Mouse (Mus musculus) limb, embryonic 12.5 days (tissue): Measurements from ENCODE around the gene Gp5. TPM values are rescaled to one million over a fixed set of nuclear protein-coding genes. Genes with fewer than 3 reads are reported as not detected.
A peak's percentile ranks its signal among the peaks of the same experiment; 100 is the strongest.

Experiments
- ATAC-seq: fragments of 200-750 bp; cut with Nextera tagmentation; 2 replicates; pipeline ENCODE4 v1.8.0; 2017; ENCODE audit warnings: low read depth, moderate TSS enrichment; ENCODE audit not compliant: insufficient number of reproducible peaks, insufficient read depth, low FRiP score, low TSS enrichment
- H3K27ac ChIP-seq: fragments of 300-500 bp; sonication (generic); 2 replicates; pipeline ENCODE4 v1.5.1; 2016; ENCODE audit warnings: mild to moderate bottlenecking, moderate library complexity
- H3K27me3 ChIP-seq: fragments of 300-500 bp; sonication (generic); 2 replicates; pipeline ENCODE4 v1.6.1; 2016; ENCODE audit warnings: mild to moderate bottlenecking, moderate library complexity
- H3K36me3 ChIP-seq: fragments of 300-500 bp; sonication (generic); 2 replicates; pipeline ENCODE4 v1.6.1; 2016; ENCODE audit warnings: mild to moderate bottlenecking, moderate library complexity
- H3K4me1 ChIP-seq: fragments of 300-500 bp; sonication (generic); replicated peaks from 2 replicates; pipeline ENCODE4 v1.6.1; 2016
- H3K4me2 ChIP-seq: fragments of 300-500 bp; sonication (generic); 2 replicates; pipeline ENCODE4 v1.6.1; 2016; ENCODE audit warnings: mild to moderate bottlenecking, moderate library complexity
- H3K4me3 ChIP-seq: fragments of 300-500 bp; sonication (generic); replicated peaks from 2 replicates; pipeline ENCODE4 v1.5.1; 2016; ENCODE audit warnings: mild to moderate bottlenecking
- H3K9ac ChIP-seq: fragments of 300-500 bp; sonication (generic); replicated peaks from 2 replicates; pipeline ENCODE4 v1.6.1; 2016; ENCODE audit warnings: mild to moderate bottlenecking, moderate library complexity
- H3K9me3 ChIP-seq: fragments of 300-500 bp; sonication (generic); 2 replicates; pipeline ENCODE4 v1.6.1; 2016; ENCODE audit warnings: mild to moderate bottlenecking, moderate library complexity
- WGBS: fragments of 180-500 bp; shearing (Covaris S2); methylation state at CpG from one replicate; pipeline ENCODE4 v1.1.7; 2016; 5-methylcytosine and 5-hydroxymethylcytosine counted together
- polyA plus RNA-seq: library from polyadenylated mRNA; unstranded; fragments of >200 nt; fragmentation: Nextera tagmentation; extraction: Ambion mirVana; gene quantifications from 2 replicates; pipeline ENCODE4 v1.2.1, GENCODE M21; 2016

Gp5 gene
- polyA plus RNA-seq, 1 experiment from 2014 or later, result 1.7 TPM

DNA sequence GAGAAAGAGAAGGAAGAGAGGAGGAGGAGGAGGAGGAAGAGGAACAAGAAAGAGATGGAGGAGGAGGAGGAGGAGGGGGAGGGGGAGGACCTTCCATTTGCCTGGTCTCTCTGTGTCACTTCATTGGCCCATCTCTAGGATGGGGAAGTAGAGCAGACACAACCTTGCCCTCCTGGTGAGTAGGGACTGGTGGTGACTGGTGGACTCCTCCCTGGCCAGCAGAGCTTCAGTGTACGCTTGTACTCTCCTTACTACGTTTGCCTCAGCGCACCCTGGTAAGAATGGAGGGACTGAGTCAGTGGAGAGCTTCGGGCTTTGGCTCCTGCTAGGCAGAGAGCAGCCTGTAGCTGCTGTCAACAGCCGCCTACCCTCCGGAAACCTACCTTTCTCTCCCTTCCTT, 7.9 kb downstream of the Gp5 start:
- no peaks in the 10 kb centered on the region for H3K36me3 ChIP-seq
- H3K27me3 ChIP-seq, result peaks cover 61% of the 10 kb centered on the region
- H3K27ac ChIP-seq, result no peak overlapping the region
- no peak overlapping the region for H3K4me3 ChIP-seq
- no peak overlapping the region for H3K9ac ChIP-seq
- no peak for ATAC-seq
- no peaks in the 10 kb centered on the region for H3K9me3 ChIP-seq
- 86% methylated on average over 6 of the region's 6 CpGs for WGBS
- 0 out of 2 replicates have a peak, but pooled peaks cover 5% of the 10 kb centered on the region for H3K4me1 ChIP-seq
- no peak overlapping the region for H3K4me2 ChIP-seq

DNA sequence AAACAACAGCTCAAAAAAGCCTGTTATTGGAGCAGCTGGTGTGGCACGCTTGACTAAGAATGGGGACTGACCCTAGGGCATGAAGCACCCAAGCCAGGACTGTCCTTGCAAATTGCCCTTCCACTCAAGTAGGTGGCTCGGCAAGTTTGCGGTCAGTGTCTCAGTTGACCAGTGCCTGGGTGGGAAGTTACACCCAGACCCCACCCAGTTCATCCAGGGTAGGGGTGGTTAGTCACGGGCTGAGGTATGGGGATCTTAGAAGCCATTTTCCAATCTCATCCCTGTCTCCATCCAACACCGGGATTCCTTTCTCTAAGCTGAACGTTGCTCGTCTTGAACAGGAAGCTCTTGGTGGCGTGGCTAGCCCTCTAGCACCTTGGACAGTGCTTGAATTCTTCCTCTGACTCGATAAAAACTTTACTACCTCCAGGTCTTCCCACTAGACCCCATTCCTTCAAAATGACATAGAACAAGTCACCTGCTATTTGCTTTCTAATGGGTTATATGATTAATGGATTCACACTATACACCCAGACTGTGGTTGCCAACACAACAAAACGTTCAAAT, 10.8 kb downstream of the Gp5 start:
- H3K27ac ChIP-seq, result no peak overlapping the region
- no peak overlapping the region for H3K9ac ChIP-seq
- H3K9me3 ChIP-seq, result no peaks in the 10 kb centered on the region
- no peak for ATAC-seq
- H3K4me3 ChIP-seq, result no peak overlapping the region
- no peak overlapping the region for H3K4me2 ChIP-seq
- WGBS, result 65% methylated on average over 10 of the region's 10 CpGs
- H3K4me1 ChIP-seq, result no peaks in the 10 kb centered on the region
- H3K36me3 ChIP-seq, result no peaks in the 10 kb centered on the region
- H3K27me3 ChIP-seq, result peaks cover 46% of the 10 kb centered on the region

GRCm38 (mm10) chr16:30297450-30297849, 13.1 kb downstream of the Gp5 start:
- H3K9ac ChIP-seq, result no peak overlapping the region
- H3K4me3 ChIP-seq, result no peak overlapping the region
- no peaks in the 10 kb centered on the region for H3K36me3 ChIP-seq
- no peak overlapping the region for H3K27ac ChIP-seq
- H3K9me3 ChIP-seq, result no peaks in the 10 kb centered on the region
- 86% methylated on average over 7 of the region's 7 CpGs for WGBS
- H3K4me1 ChIP-seq, result no peaks in the 10 kb centered on the region
- no peak for ATAC-seq
- peaks cover 28% of the 10 kb centered on the region for H3K27me3 ChIP-seq
- H3K4me2 ChIP-seq, result no peak overlapping the region

- 82% methylated on average over 11 of the region's 11 CpGs for WGBS
- Histone ChIP-seq H3K4me2 (no peak overlapping the region), H3K9me3 (no peaks in the 10 kb centered on the region), H3K27me3 (peaks cover 24% of the 10 kb centered on the region), H3K4me1 (no peaks in the 10 kb centered on the region), H3K4me3 (no peak overlapping the region), H3K27ac (no peak overlapping the region), H3K36me3 (no peaks in the 10 kb centered on the region), H3K9ac (no peak overlapping the region)
- no peak for ATAC-seq
These were observed 13.8 kb downstream of the Gp5 start for GRCm38 (mm10) chr16:30296601-30297275.

DNA sequence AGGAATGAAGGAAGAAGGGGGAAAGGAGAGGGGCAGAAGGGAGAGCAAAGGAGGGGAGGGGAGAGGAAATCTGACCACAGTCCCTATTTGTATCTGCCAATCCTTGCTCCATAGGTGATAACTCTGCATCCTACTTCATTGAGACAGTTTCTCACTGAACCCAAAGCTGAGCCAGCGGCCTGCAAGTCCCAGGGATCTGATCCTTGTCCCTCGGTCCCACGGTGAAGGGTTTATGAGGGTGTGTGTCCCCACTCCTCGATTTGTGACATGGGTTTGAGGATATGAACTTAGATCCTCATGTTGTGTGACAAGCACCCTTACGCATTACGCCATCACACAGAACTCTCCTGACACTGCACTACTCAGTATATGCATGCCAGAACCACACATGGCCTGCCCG, 15.5 kb downstream of the Gp5 start:
- Histone ChIP-seq H3K9me3 (no peaks in the 10 kb centered on the region), H3K9ac (no peak overlapping the region), H3K27ac (no peak overlapping the region), H3K27me3 (peaks cover 10% of the 10 kb centered on the region; the same call in 1 of the 2 replicates), H3K4me3 (no peak overlapping the region), H3K4me1 (no peaks in the 10 kb centered on the region), H3K4me2 (no peak overlapping the region), H3K36me3 (no peaks in the 10 kb centered on the region)
- ATAC-seq, result no peak
- WGBS, result 92% methylated on average over 7 of the region's 7 CpGs

DNA sequence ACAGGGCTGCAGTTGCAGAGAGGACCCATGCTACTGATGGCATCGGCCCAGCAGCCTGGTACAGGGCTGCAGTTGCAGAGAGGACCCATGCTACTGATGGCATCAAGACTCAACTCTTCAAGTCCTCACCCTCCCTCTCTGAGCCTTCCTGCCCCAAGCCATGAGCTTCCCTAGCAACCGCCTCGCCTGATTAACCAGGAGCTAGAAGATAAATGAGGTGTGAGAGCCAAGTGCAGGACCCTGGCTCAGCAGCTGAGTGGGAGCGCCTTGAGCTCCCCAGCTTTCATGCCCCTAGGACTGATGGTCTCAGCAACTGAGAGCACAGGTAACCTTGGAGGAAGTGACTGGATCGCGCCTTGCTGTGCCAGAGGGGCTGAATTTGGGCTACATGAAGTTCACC, 20.1 kb downstream of the Gp5 start:
- H3K4me1 ChIP-seq, result peaks cover 7% of the 10 kb centered on the region
- no peaks in the 10 kb centered on the region for H3K9me3 ChIP-seq
- no peak for ATAC-seq
- H3K4me2 ChIP-seq, result no peak overlapping the region
- no peak overlapping the region for H3K27ac ChIP-seq
- H3K9ac ChIP-seq, result no peak overlapping the region
- WGBS, result 63% methylated on average over 6 of the region's 6 CpGs
- H3K27me3 ChIP-seq, result peaks cover 6% of the 10 kb centered on the region; the same call in 1 of the 2 replicates
- no peak overlapping the region for H3K4me3 ChIP-seq
- no peaks in the 10 kb centered on the region for H3K36me3 ChIP-seq

DNA sequence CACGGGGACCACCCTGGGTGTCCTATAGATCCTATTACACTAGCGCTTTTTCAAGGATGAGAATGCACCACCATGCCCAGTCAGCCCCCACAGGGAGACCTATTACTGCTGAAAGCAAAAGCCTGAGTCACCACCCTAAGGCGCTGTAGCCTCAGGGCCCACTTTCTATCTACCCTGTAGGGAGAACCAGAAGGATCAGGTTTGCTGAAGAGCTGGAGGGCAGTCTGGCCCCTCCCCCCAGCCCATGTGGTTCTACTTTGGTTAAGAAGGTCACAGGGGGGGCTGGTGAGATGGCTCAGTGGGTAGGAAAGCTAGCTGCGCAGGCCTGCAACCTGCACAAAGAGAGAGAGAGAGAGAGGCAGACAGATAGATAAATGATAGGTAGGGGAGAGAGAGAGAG, 24.9 kb downstream of the Gp5 start:
- peaks cover 27% of the 10 kb centered on the region for H3K27me3 ChIP-seq
- H3K9ac ChIP-seq, result no peak overlapping the region
- H3K4me2 ChIP-seq, result no peak overlapping the region
- H3K9me3 ChIP-seq, result no peaks in the 10 kb centered on the region
- H3K4me3 ChIP-seq, result no peak overlapping the region
- no peaks in the 10 kb centered on the region for H3K36me3 ChIP-seq
- H3K4me1 ChIP-seq, result peaks cover 38% of the 10 kb centered on the region
- H3K27ac ChIP-seq, result no peak overlapping the region
- ATAC-seq, result no peak
- WGBS, result 57% methylated on average over 4 of the region's 4 CpGs

- Histone ChIP-seq H3K4me2 (peak overlapping the region; percentile 73), H3K27ac (no peak overlapping the region), H3K36me3 (no peaks in the 10 kb centered on the region), H3K9me3 (no peaks in the 10 kb centered on the region), H3K4me3 (peak overlapping the region; percentile 22), H3K4me1 (peaks cover 45% of the 10 kb centered on the region), H3K27me3 (peaks cover 27% of the 10 kb centered on the region), H3K9ac (no peak overlapping the region)
- no peak for ATAC-seq
- 3% methylated on average over 15 of the region's 15 CpGs for WGBS
These were observed 26.7 kb downstream of the Gp5 start for GRCm38 (mm10) chr16:30283743-30284337.

DNA sequence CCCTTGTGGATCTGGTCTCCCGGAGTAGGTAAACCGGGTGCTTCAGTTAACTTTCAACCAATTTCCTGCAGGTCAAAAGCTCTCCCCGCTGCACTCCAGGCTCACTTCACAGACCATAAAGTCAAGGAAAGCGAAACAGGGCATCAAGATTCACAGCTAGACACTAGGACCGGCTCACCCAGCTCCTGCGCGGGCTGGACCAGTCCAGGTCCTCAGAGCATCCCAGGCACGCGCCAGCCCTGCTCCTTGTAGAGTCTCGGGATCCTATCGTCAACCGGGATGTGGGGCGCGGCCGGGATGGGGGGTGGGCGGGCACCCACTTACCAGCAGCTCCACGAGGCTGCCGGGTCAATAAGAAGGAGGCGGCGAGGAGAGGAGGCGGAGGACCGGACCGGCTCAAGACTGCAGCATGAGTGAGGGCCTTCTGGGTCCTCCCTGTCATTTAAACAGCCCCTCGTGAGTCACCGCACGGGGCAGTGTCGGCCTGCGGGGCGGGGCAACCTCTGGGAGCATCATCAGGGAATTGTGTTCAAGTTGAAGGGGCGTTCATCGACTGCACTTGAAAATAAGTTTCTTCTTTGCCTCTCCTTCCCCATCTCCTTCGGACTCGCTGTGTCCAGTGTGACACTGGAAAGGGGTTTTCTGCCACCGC, 27.6 kb downstream of the Gp5 start, which contains the start of gene Lrrc15:
Gene Lrrc15, minus strand, starts transcription at position 413 of the 652 bp plus-strand sequence.
- Histone ChIP-seq H3K9ac (peak within 1 kb of the TSS; percentile 35; the same call in 1 of the 2 replicates), H3K9me3 (no peaks in the 10 kb centered on the region), H3K27me3 (peaks cover 27% of the 10 kb centered on the region), H3K4me1 (peaks cover 51% of the 10 kb centered on the region), H3K36me3 (no peaks in the 10 kb centered on the region), H3K27ac (no peak within 1 kb of the TSS), H3K4me3 (peak within 1 kb of the TSS; percentile 36), H3K4me2 (peak within 1 kb of the TSS; percentile 73)
- WGBS, result 4% methylated on average over 34 of the region's 34 CpGs
- no peak for ATAC-seq

DNA sequence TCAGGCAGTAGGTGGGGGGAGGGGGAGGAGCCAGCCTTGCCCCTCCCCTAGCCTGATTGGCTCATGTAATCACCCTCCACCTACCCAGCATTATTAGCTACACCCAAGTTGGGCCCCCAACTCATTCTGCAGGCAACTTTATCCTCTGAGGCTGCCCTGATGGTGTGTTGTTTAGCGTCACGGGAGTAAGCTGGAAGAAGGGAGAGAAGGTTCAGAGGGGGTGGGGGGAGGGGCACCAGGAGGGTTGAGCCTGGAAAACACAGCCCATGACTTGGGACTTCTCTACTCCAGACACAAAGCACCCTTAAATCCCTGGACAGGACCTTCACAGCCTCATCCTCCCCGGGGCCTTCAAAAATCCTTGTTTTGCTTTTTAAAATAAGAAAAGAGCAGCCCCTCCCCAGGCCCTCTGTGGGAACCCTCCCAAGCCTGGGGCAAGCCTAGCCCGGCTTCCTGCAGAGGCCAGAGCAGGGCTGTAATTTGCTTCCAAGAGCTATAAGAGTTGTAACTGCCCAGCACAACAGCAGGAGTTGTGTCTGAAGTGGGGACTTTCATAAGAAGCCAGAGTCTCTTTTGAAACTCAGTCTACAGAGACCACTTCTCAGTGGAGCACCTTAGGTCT, 29.8 kb downstream of the Gp5 start:
- H3K27ac ChIP-seq, result peak overlapping the region; percentile 69

GRCm38 (mm10) chr16:30278406-30278805, 32.2 kb downstream of the Gp5 start:
- Histone ChIP-seq H3K27ac (no peak overlapping the region), H3K4me1 (peaks cover 44% of the 10 kb centered on the region), H3K9ac (no peak overlapping the region), H3K4me2 (no peak overlapping the region), H3K4me3 (no peak overlapping the region), H3K27me3 (peaks cover 15% of the 10 kb centered on the region), H3K36me3 (no peaks in the 10 kb centered on the region), H3K9me3 (no peaks in the 10 kb centered on the region)
- ATAC-seq, result no peak
- 62% methylated on average over 11 of the region's 11 CpGs for whole genome bisulfite sequencing

More for the DNA sequence above, 29.8 kb downstream of the Gp5 start:
- ATAC-seq, result peak; percentile 28
- no peak overlapping the region for H3K4me3 ChIP-seq
- peaks cover 53% of the 10 kb centered on the region for H3K4me1 ChIP-seq
- H3K9ac ChIP-seq, result no peak overlapping the region
- 5% methylated on average over 4 of the region's 4 CpGs for WGBS
- H3K9me3 ChIP-seq, result no peaks in the 10 kb centered on the region
- peaks cover 27% of the 10 kb centered on the region for H3K27me3 ChIP-seq
- H3K36me3 ChIP-seq, result no peaks in the 10 kb centered on the region
- peak overlapping the region; percentile 42 for H3K4me2 ChIP-seq
